Mouse (Mus musculus) embryonic facial prominence, embryonic 10.5 days (tissue): ENCODE measurements around the gene Gm11077. TPM values are rescaled to one million over a fixed set of nuclear protein-coding genes. Genes with fewer than 3 reads are reported as not detected.

Experiments used
- polyA plus RNA-seq: library from polyadenylated mRNA; unstranded; fragments of >200 nt; fragmentation: Nextera tagmentation; extraction: Ambion mirVana; gene quantifications from 2 replicates; pipeline ENCODE4 v1.2.1, GENCODE M21; 2016

The Gm11077 gene
- polyA plus RNA-seq, 1 experiment from 2014 or later = not detected

Other genes with a start within 250 kb of the Gm11077 start
- gene Aebp2, start 106.6 kb upstream of the Gm11077 start, polyA plus RNA-seq = 8.1 and 9.4 TPM in 2 replicates